Mouse (Mus musculus): ENCODE results near the gene Mmp11.

The Mmp11 gene

GRCm38 (mm10) chr10:75939481-75940234 lies 3.4 kb upstream of the Mmp11 start:
- no peak for ATAC-seq (ENCODE audit: insufficient number of reproducible peaks, low FRiP score, low TSS enrichment)

GRCm38 (mm10) chr10:75937851-75938643 lies 1.8 kb upstream of the Mmp11 start:
- ATAC-seq (ENCODE audit: insufficient number of reproducible peaks, low FRiP score, low TSS enrichment) = no peak

GRCm38 (mm10) chr10:75936909-75937667 lies 792 bp upstream of the Mmp11 start:
- ATAC-seq (ENCODE audit: insufficient number of reproducible peaks, low FRiP score, low TSS enrichment) = no peak

GRCm38 (mm10) chr10:75934991-75935390 lies 1.3 kb downstream of the Mmp11 start:
- no peak for ATAC-seq (ENCODE audit: insufficient number of reproducible peaks, low FRiP score, low TSS enrichment)

GRCm38 (mm10) chr10:75932891-75933290 lies 3.4 kb downstream of the Mmp11 start, which contains the start of gene Chchd10:
TSS of gene Chchd10 (plus strand) at chr10:75933130.
- no peak for ATAC-seq (ENCODE audit: insufficient number of reproducible peaks, low FRiP score, low TSS enrichment)

GRCm38 (mm10) chr10:75932081-75932678 lies 4.1 kb downstream of the Mmp11 start:
- no peak for ATAC-seq (ENCODE audit: insufficient number of reproducible peaks, low FRiP score, low TSS enrichment)

GRCm38 (mm10) chr10:75931311-75931710 lies 5.0 kb downstream of the Mmp11 start:
- ATAC-seq (ENCODE audit: insufficient number of reproducible peaks, low FRiP score, low TSS enrichment) = no peak

GRCm38 (mm10) chr10:75930304-75930703 lies 6.0 kb downstream of the Mmp11 start:
- no peak for ATAC-seq (ENCODE audit: insufficient number of reproducible peaks, low FRiP score, low TSS enrichment)

- no peak for ATAC-seq (ENCODE audit: insufficient number of reproducible peaks, low FRiP score, low TSS enrichment)
Measured at GRCm38 (mm10) chr10:75926396-75926795, 9.9 kb downstream of the Mmp11 start.

- ATAC-seq (ENCODE audit: insufficient number of reproducible peaks, low FRiP score, low TSS enrichment) = no peak
Measured at GRCm38 (mm10) chr10:75924324-75924723, 12.0 kb downstream of the Mmp11 start.

- ATAC-seq (ENCODE audit: insufficient number of reproducible peaks, low FRiP score, low TSS enrichment) = peak; percentile 52
Measured at GRCm38 (mm10) chr10:75921726-75922560, 14.4 kb downstream of the Mmp11 start.

- peak; percentile 88 for ATAC-seq (ENCODE audit: insufficient number of reproducible peaks, low FRiP score, low TSS enrichment)
Measured at GRCm38 (mm10) chr10:75921026-75921725, 15.1 kb downstream of the Mmp11 start, which contains the start of gene Smarcb1. TSS of gene Smarcb1 (minus strand) at chr10:75921617.

- no peak for ATAC-seq (ENCODE audit: insufficient number of reproducible peaks, low FRiP score, low TSS enrichment)
Measured at GRCm38 (mm10) chr10:75919026-75919425, 17.3 kb downstream of the Mmp11 start.

GRCm38 (mm10) chr10:75916840-75917239 lies 19.5 kb downstream of the Mmp11 start:
- no peak for ATAC-seq (ENCODE audit: insufficient number of reproducible peaks, low FRiP score, low TSS enrichment)

- ATAC-seq (ENCODE audit: insufficient number of reproducible peaks, low FRiP score, low TSS enrichment) = no peak
Measured at GRCm38 (mm10) chr10:75915557-75915956, 20.7 kb downstream of the Mmp11 start.

GRCm38 (mm10) chr10:75913013-75913589 lies 23.2 kb downstream of the Mmp11 start:
- no peak for ATAC-seq (ENCODE audit: insufficient number of reproducible peaks, low FRiP score, low TSS enrichment)

GRCm38 (mm10) chr10:75910698-75911097 lies 25.6 kb downstream of the Mmp11 start:
- ATAC-seq (ENCODE audit: insufficient number of reproducible peaks, low FRiP score, low TSS enrichment) = no peak

- ATAC-seq (ENCODE audit: insufficient number of reproducible peaks, low FRiP score, low TSS enrichment) = no peak
Measured at GRCm38 (mm10) chr10:75906882-75907281, 29.4 kb downstream of the Mmp11 start.
